Mouse (Mus musculus) erythroblast, embryonic 14.5 days (primary cell): Measurements from ENCODE around the gene Ttc29.

Experiments
- GATA1 ChIP-seq: IDR thresholded peaks from 2 replicates; pipeline ENCODE4 v1.6.1; 2012; ENCODE audit warnings: low read length, inconsistent platforms, mixed read lengths
- TAL1 ChIP-seq: IDR thresholded peaks from 3 replicates; pipeline ENCODE4 v1.6.1; 2012; ENCODE audit warnings: low read length, inconsistent platforms, mixed read lengths

DNA sequence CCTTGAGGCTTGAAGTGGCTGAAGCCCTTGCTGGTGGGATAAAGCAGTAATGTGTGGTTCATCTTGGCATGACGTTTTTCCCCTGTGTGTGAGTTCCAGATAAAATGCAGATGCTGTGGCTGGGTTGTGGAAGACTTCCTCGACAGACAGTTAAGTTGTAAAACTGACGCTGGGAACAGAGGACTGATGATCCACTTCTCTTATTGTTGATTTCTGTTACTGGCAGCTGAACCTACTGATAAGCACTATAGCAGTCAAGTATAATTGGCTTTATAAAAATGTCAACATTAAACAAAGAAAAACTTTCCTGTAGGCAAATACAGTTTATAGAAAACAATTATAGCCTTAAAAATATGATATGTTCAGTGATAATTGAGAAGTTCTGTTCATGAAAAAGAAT is 2.7 kb upstream of the Ttc29 start:
- TF ChIP-seq TAL1 (no peak), GATA1 (no peak)
